Mouse (Mus musculus) small intestine, adult 2 months (tissue): ENCODE results near the gene Pou2f2. TPM values are rescaled to one million over a fixed set of nuclear protein-coding genes. Genes with fewer than 3 reads are reported as not detected.

Experiments used
- H3K27ac ChIP-seq: fragments of 200-500 bp; 2 replicates; pipeline ENCODE4 v1.5.1; 2012; ENCODE audit warnings: low read depth, low read length, control low read depth, inconsistent platforms; ENCODE audit not compliant: insufficient read depth
- H3K27me3 ChIP-seq: fragments of 200-500 bp; 2 replicates; pipeline ENCODE4 v1.6.1; 2012; ENCODE audit warnings: mild to moderate bottlenecking, moderate library complexity, low read length, inconsistent platforms; ENCODE audit not compliant: control insufficient read depth, insufficient read depth
- H3K36me3 ChIP-seq: fragments of 200-500 bp; 2 replicates; pipeline ENCODE4 v1.6.1; 2012; ENCODE audit warnings: mild to moderate bottlenecking, low read length, control low read depth, inconsistent platforms; ENCODE audit not compliant: control insufficient read depth, insufficient read depth
- H3K4me1 ChIP-seq: fragments of 200-500 bp; 2 replicates; pipeline ENCODE4 v1.6.1; 2012; ENCODE audit warnings: low read length, inconsistent platforms, mixed read lengths; ENCODE audit not compliant: control insufficient read depth, insufficient read depth, insufficient read length
- H3K4me3 ChIP-seq: fragments of 200-500 bp; 2 replicates; pipeline ENCODE4 v1.5.1; 2012; ENCODE audit warnings: low read depth, mild to moderate bottlenecking, control low read depth, inconsistent platforms, low read length, moderate library complexity
- CTCF ChIP-seq: fragments of 200-500 bp; IDR thresholded peaks from 2 replicates; pipeline ENCODE4 v1.5.1; 2012; ENCODE audit warnings: low read depth, mild to moderate bottlenecking, control low read depth, inconsistent platforms, low read length, moderate library complexity, mixed read lengths; ENCODE audit not compliant: insufficient replicate concordance, insufficient read length; ENCODE audit errors: extremely low read depth
- POLR2A ChIP-seq: fragments of 200-500 bp; IDR thresholded peaks from 2 replicates; pipeline ENCODE4 v1.6.1; 2012; ENCODE audit warnings: low read depth, mild to moderate bottlenecking, control low read depth, inconsistent platforms, low read length, moderate library complexity
- WGBS: fragments of 180-500 bp; shearing (Covaris S2); methylation state at CpG from one replicate; pipeline ENCODE4 v1.1.7; 2018; 5-methylcytosine and 5-hydroxymethylcytosine counted together
- polyA plus RNA-seq: library from polyadenylated mRNA; depleted of rRNA; stranded (reverse); fragments of >200 nt; gene quantifications from 2 replicates; pipeline ENCODE4 v1.2.3, GENCODE M21; 2012

The Pou2f2 gene
- polyA plus RNA-seq, 1 experiment, result 6.9 TPM

GRCm38 (mm10) chr7:25110336-25110735 is 69.2 kb downstream of the Pou2f2 start:
- Histone ChIP-seq H3K27me3 (no peaks in the 10 kb centered on the region), H3K4me1 (no peaks in the 10 kb centered on the region), H3K36me3 (no peaks in the 10 kb centered on the region), H3K4me3 (no peak overlapping the region), H3K27ac (no peak overlapping the region)
- 78% methylated on average over 9 of the region's 9 CpGs for WGBS
- no peak for TF ChIP-seq POLR2A
- no peak for TF ChIP-seq CTCF

GRCm38 (mm10) chr7:25109355-25109754 is 70.2 kb downstream of the Pou2f2 start:
- 64% methylated on average over 12 of the region's 12 CpGs for WGBS
- Histone ChIP-seq H3K27ac (no peak overlapping the region), H3K27me3 (no peaks in the 10 kb centered on the region), H3K4me3 (no peak overlapping the region), H3K4me1 (no peaks in the 10 kb centered on the region), H3K36me3 (no peaks in the 10 kb centered on the region)
- TF ChIP-seq CTCF (no peak), POLR2A (no peak)

- Histone ChIP-seq H3K4me3 (no peak overlapping the region), H3K27me3 (no peaks in the 10 kb centered on the region), H3K36me3 (no peaks in the 10 kb centered on the region), H3K27ac (no peak overlapping the region), H3K4me1 (no peaks in the 10 kb centered on the region)
- whole genome bisulfite sequencing, result 44% methylated on average over 17 of the region's 17 CpGs
- TF ChIP-seq POLR2A, result no peak
- no peak for TF ChIP-seq CTCF
These were observed 72.6 kb downstream of the Pou2f2 start for GRCm38 (mm10) chr7:25106790-25107502.

GRCm38 (mm10) chr7:25105411-25106160 is 73.9 kb downstream of the Pou2f2 start:
- no peak overlapping the region for H3K4me3 ChIP-seq

GRCm38 (mm10) chr7:25099581-25099980 is 79.9 kb downstream of the Pou2f2 start:
- 39% methylated on average over 4 of the region's 4 CpGs for WGBS
- TF ChIP-seq CTCF (peak; percentile 13; the same call in 1 of the 2 replicates), POLR2A (no peak)
- H3K36me3 ChIP-seq, result no peaks in the 10 kb centered on the region
- H3K27ac ChIP-seq, result no peak overlapping the region
- H3K4me3 ChIP-seq, result no peak overlapping the region
- no peaks in the 10 kb centered on the region for H3K4me1 ChIP-seq
- H3K27me3 ChIP-seq, result no peaks in the 10 kb centered on the region

More at GRCm38 (mm10) chr7:25105411-25106160, 73.9 kb downstream of the Pou2f2 start:
- WGBS, result 18% methylated on average over 17 of the region's 17 CpGs
- Histone ChIP-seq H3K27ac (no peak overlapping the region), H3K36me3 (no peaks in the 10 kb centered on the region), H3K4me1 (no peaks in the 10 kb centered on the region), H3K27me3 (no peaks in the 10 kb centered on the region)
- TF ChIP-seq POLR2A, result no peak
- peak; percentile 99 for TF ChIP-seq CTCF

GRCm38 (mm10) chr7:25098169-25098568 is 81.4 kb downstream of the Pou2f2 start:
- no peak for TF ChIP-seq CTCF
- no peak for TF ChIP-seq POLR2A
- Histone ChIP-seq H3K4me1 (no peaks in the 10 kb centered on the region), H3K27ac (no peak overlapping the region), H3K4me3 (no peak overlapping the region), H3K36me3 (no peaks in the 10 kb centered on the region), H3K27me3 (no peaks in the 10 kb centered on the region)
- 71% methylated on average over 3 of the region's 3 CpGs for WGBS

- Histone ChIP-seq H3K27me3 (no peaks in the 10 kb centered on the region), H3K4me1 (peaks cover 1% of the 10 kb centered on the region), H3K36me3 (no peaks in the 10 kb centered on the region), H3K4me3 (no peak overlapping the region), H3K27ac (no peak overlapping the region)
- WGBS, result 48% methylated on average over 10 of the region's 10 CpGs
- no peak for TF ChIP-seq CTCF
- no peak for TF ChIP-seq POLR2A
These were observed 89.7 kb downstream of the Pou2f2 start for GRCm38 (mm10) chr7:25089875-25090274.
